14 mouse cellular contexts compared by ENCODE assay signal in the genomic region with DNA sequence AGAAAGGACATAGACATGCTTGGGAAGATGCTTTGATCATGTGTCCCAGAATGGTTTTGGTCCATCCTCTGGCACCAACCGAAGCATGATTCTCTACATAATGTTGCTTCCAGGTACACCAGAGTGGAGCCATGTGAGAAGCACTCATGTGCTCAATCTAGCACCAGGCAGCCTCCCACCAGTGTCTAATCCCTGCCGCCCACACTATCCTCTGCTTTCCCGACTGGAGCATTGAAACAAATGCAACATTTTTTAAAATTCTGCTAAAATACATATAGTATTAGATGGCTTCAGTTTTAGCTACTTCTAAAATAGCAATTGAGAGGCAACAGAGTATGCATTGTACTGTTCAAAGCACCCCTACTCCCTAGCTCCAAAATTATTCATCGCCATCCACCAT.
"Had no signal": no experiment of that assay in that cellular context is flagged by ENCODE, and none has a peak within 500 bp of the region (broad histone marks: within the 10 kb centered on the region; RNA-seq: fewer than 3 reads in every experiment).

No protein-coding gene starts in this region.

- DNase-seq: kidney, adult 2 months; kidney, postnatal 25 days; liver; lung, adult 18-20 months; lung, postnatal 10 days; lung, postnatal 36 days; retina, postnatal 1 day; right cerebral cortex, postnatal 4 days; spleen, adult 18-20 months; thymus, adult 2 months; thymus, postnatal 14 days had no signal

- ATAC-seq: intestine, postnatal 0 days; liver, embryonic 12.5 days; midbrain, embryonic 15.5 days had no signal
